Mouse (Mus musculus): ENCODE data around the gene Emilin1. TPM values are rescaled to one million over a fixed set of nuclear protein-coding genes. Genes with fewer than 3 reads are reported as not detected.
A peak's percentile ranks its signal among the peaks of the same experiment; 100 is the strongest.

The Emilin1 gene
- polyA plus RNA-seq, 1 experiment: not detected

GRCm38 (mm10) chr5:30889088-30889754, 24.0 kb upstream of the Emilin1 start:
- H3K4me3 ChIP-seq (ENCODE audit: insufficient read depth, low read depth, low read length): peak overlapping the region; percentile 89
- H3K27ac ChIP-seq (ENCODE audit: insufficient read depth, low read depth, low read length): peak overlapping the region; percentile 94
- TF ChIP-seq POLR2A (IDR thresholded peaks at IDR 0.05; ENCODE audit: insufficient read depth, low read depth, low read length): no peak
- TF ChIP-seq CTCF (IDR thresholded peaks at IDR 0.05; ENCODE audit: insufficient read depth, low read depth, low read length): no peak
- WGBS: 1% methylated on average over 42 of the region's 42 CpGs
- H3K4me1 ChIP-seq (ENCODE audit: control insufficient read depth, insufficient read depth, low read length): peaks cover 11% of the 10 kb centered on the region

- Histone ChIP-seq H3K27ac (ENCODE audit: insufficient read depth, low read depth, low read length) (no peak overlapping the region), H3K4me3 (ENCODE audit: insufficient read depth, low read depth, low read length) (no peak overlapping the region), H3K4me1 (ENCODE audit: control insufficient read depth, insufficient read depth, low read length) (peaks cover 11% of the 10 kb centered on the region)
- no peak for TF ChIP-seq CTCF (IDR thresholded peaks at IDR 0.05; ENCODE audit: insufficient read depth, low read depth, low read length)
- TF ChIP-seq POLR2A (IDR thresholded peaks at IDR 0.05; ENCODE audit: insufficient read depth, low read depth, low read length): no peak
- 83% methylated on average over 7 of the region's 7 CpGs for WGBS
Measured at GRCm38 (mm10) chr5:30890375-30890774, 22.8 kb upstream of the Emilin1 start.

GRCm38 (mm10) chr5:30901860-30902259, 11.3 kb upstream of the Emilin1 start:
- Histone ChIP-seq H3K4me3 (ENCODE audit: insufficient read depth, low read depth, low read length) (no peak overlapping the region), H3K4me1 (ENCODE audit: control insufficient read depth, insufficient read depth, low read length) (peaks cover 2% of the 10 kb centered on the region; the same call in 1 of the 2 replicates), H3K27ac (ENCODE audit: insufficient read depth, low read depth, low read length) (no peak overlapping the region)
- TF ChIP-seq POLR2A (IDR thresholded peaks at IDR 0.05; ENCODE audit: insufficient read depth, low read depth, low read length) (no peak), CTCF (IDR thresholded peaks at IDR 0.05; ENCODE audit: insufficient read depth, low read depth, low read length) (no peak)
- 92% methylated on average over 5 of the region's 5 CpGs for WGBS

- TF ChIP-seq CTCF (IDR thresholded peaks at IDR 0.05; ENCODE audit: insufficient read depth, low read depth, low read length) (no peak), POLR2A (IDR thresholded peaks at IDR 0.05; ENCODE audit: insufficient read depth, low read depth, low read length) (peak; percentile 66)
- H3K27ac ChIP-seq (ENCODE audit: insufficient read depth, low read depth, low read length): peak within 1 kb of the TSS; percentile 41
- peak within 1 kb of the TSS; percentile 83 for H3K4me3 ChIP-seq (ENCODE audit: insufficient read depth, low read depth, low read length)
- WGBS: under 1% methylated on average over 58 of the region's 58 CpGs
- peaks cover 9% of the 10 kb centered on the region for H3K4me1 ChIP-seq (ENCODE audit: control insufficient read depth, insufficient read depth, low read length)
Measured at GRCm38 (mm10) chr5:30907413-30908059, 5.7 kb upstream of the Emilin1 start, which contains the start of gene Ost4. TSS of gene Ost4 (minus strand) at chr5:30907788.

GRCm38 (mm10) chr5:30908426-30909299, 4.5 kb upstream of the Emilin1 start:
- Histone ChIP-seq H3K4me3 (ENCODE audit: insufficient read depth, low read depth, low read length) (no peak overlapping the region; the same call in 1 of the 2 replicates), H3K27ac (ENCODE audit: insufficient read depth, low read depth, low read length) (no peak overlapping the region), H3K4me1 (ENCODE audit: control insufficient read depth, insufficient read depth, low read length) (peaks cover 17% of the 10 kb centered on the region)
- TF ChIP-seq CTCF (IDR thresholded peaks at IDR 0.05; ENCODE audit: insufficient read depth, low read depth, low read length) (no peak), POLR2A (IDR thresholded peaks at IDR 0.05; ENCODE audit: insufficient read depth, low read depth, low read length) (no peak)
- WGBS: 54% methylated on average over 13 of the region's 13 CpGs

GRCm38 (mm10) chr5:30909300-30909659, 3.9 kb upstream of the Emilin1 start:
- TF ChIP-seq POLR2A (IDR thresholded peaks at IDR 0.05; ENCODE audit: insufficient read depth, low read depth, low read length) (no peak), CTCF (IDR thresholded peaks at IDR 0.05; ENCODE audit: insufficient read depth, low read depth, low read length) (no peak)
- peaks cover 17% of the 10 kb centered on the region for H3K4me1 ChIP-seq (ENCODE audit: control insufficient read depth, insufficient read depth, low read length)
- H3K27ac ChIP-seq (ENCODE audit: insufficient read depth, low read depth, low read length): no peak overlapping the region
- WGBS: 76% methylated on average over 7 of the region's 7 CpGs
- no peak overlapping the region for H3K4me3 ChIP-seq (ENCODE audit: insufficient read depth, low read depth, low read length)

- Histone ChIP-seq H3K27ac (ENCODE audit: insufficient read depth, low read depth, low read length) (no peak overlapping the region), H3K4me1 (ENCODE audit: control insufficient read depth, insufficient read depth, low read length) (peaks cover 17% of the 10 kb centered on the region), H3K4me3 (ENCODE audit: insufficient read depth, low read depth, low read length) (no peak overlapping the region)
- WGBS: 92% methylated on average over 7 of the region's 7 CpGs
- TF ChIP-seq POLR2A (IDR thresholded peaks at IDR 0.05; ENCODE audit: insufficient read depth, low read depth, low read length): no peak
- no peak for TF ChIP-seq CTCF (IDR thresholded peaks at IDR 0.05; ENCODE audit: insufficient read depth, low read depth, low read length)
Measured at GRCm38 (mm10) chr5:30909863-30910262, 3.3 kb upstream of the Emilin1 start.

GRCm38 (mm10) chr5:30910481-30910880, 2.7 kb upstream of the Emilin1 start:
- H3K27ac ChIP-seq (ENCODE audit: insufficient read depth, low read depth, low read length): no peak overlapping the region
- H3K4me3 ChIP-seq (ENCODE audit: insufficient read depth, low read depth, low read length): no peak overlapping the region
- peaks cover 18% of the 10 kb centered on the region for H3K4me1 ChIP-seq (ENCODE audit: control insufficient read depth, insufficient read depth, low read length)
- no peak for TF ChIP-seq POLR2A (IDR thresholded peaks at IDR 0.05; ENCODE audit: insufficient read depth, low read depth, low read length)
- TF ChIP-seq CTCF (IDR thresholded peaks at IDR 0.05; ENCODE audit: insufficient read depth, low read depth, low read length): no peak
